Mouse (Mus musculus): ENCODE results near the gene Pigk. TPM values are rescaled to one million over a fixed set of nuclear protein-coding genes. Genes with fewer than 3 reads are reported as not detected.
"Not testable (repeated sequence)": the region's sequence is repeated elsewhere in the genome, so short reads cannot be mapped to it uniquely, and the experiment has no call there.

Pigk gene
- polyA plus RNA-seq, 1 experiment from 2014 or later = 55.8 TPM

DNA sequence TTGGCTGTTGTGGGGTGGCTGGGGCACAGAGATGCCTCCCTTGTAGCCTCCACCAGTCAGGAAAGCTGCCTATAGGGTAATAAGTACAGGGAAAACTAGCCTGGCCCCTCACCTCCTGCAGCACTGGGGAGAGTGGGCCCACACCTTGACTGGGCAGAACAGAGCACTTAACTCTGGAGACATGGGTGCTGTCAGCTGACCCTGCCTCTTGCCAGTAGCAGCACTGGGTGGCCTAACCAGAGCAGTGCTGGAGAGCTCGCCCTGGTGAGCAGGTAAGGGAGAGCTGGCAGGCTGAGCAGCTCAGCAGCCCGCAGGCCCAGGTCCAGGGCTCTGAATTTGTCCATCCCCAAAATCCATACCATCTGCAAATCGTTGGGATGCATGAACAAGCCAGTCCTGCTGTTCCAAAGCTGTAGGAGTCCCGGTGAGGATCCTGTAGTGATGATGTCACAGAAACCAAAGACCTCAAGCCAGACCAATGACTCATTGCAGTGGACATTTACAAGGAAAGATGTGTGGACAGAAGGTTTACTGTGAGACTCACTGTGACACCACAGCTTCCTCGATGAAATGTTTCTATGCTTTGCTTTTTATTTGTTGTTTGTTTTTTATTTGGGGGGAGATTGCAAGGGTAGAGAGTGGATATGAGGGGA lies 74.5 kb downstream of the Pigk start:
- not testable (repeated sequence) for ATAC-seq (ENCODE audit: low read depth); H3K4me2 ChIP-seq (ENCODE audit: low read depth, low read length); H3K36me3 ChIP-seq (ENCODE audit: control insufficient read depth, insufficient read depth, low read length); H3K4me1 ChIP-seq (ENCODE audit: control insufficient read depth, insufficient read depth, low read length); H3K9me3 ChIP-seq (ENCODE audit: control insufficient read depth, low read length); H3K27ac ChIP-seq (replicated peaks; ENCODE audit: low read depth, low read length); DNase-seq (ENCODE audit: low spot score); H3K9ac ChIP-seq (ENCODE audit: low read depth, low read length); H3K4me3 ChIP-seq (ENCODE audit: low read depth, low read length); H3K27me3 ChIP-seq (replicated peaks; ENCODE audit: control insufficient read depth, insufficient read depth, low read length)
- WGBS = 73% methylated on average over 5 of the region's 5 CpGs

DNA sequence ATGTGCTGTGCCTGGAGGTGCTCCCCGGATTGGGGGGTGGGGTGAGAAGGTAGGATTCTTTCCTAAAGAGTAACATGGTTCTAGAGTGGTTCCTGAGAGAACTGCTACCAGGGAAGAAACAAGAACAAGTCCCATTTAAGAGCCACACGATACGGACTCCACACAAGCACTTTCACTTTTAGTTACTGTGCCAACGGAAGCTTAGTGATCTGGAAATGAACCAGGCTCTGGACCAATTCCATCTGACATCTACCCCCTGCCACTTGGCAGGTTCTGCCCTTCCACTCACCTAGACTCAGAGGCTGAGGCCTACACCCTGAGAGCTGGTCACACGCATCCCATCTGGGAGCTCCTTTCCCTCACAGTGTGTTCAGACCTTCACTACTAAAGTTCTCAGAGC lies 78.7 kb downstream of the Pigk start:
- Histone ChIP-seq H3K4me1 (ENCODE audit: control insufficient read depth, insufficient read depth, low read length) (no peaks in the 10 kb centered on the region), H3K9me3 (ENCODE audit: control insufficient read depth, low read length) (no peaks in the 10 kb centered on the region), H3K36me3 (ENCODE audit: control insufficient read depth, insufficient read depth, low read length) (no peaks in the 10 kb centered on the region), H3K4me2 (ENCODE audit: low read depth, low read length) (no peak overlapping the region), H3K4me3 (ENCODE audit: low read depth, low read length) (no peak overlapping the region), H3K27me3 (replicated peaks; ENCODE audit: control insufficient read depth, insufficient read depth, low read length) (no peaks in the 10 kb centered on the region), H3K9ac (ENCODE audit: low read depth, low read length) (no peak overlapping the region), H3K27ac (replicated peaks; ENCODE audit: low read depth, low read length) (0 out of 2 replicates have a peak overlapping the region, but pooled peaks have one; percentile 13)
- ATAC-seq (ENCODE audit: low read depth) (no peak), DNase-seq (ENCODE audit: low spot score) (no peak)
- WGBS = 79% methylated on average over 5 of the region's 5 CpGs

DNA sequence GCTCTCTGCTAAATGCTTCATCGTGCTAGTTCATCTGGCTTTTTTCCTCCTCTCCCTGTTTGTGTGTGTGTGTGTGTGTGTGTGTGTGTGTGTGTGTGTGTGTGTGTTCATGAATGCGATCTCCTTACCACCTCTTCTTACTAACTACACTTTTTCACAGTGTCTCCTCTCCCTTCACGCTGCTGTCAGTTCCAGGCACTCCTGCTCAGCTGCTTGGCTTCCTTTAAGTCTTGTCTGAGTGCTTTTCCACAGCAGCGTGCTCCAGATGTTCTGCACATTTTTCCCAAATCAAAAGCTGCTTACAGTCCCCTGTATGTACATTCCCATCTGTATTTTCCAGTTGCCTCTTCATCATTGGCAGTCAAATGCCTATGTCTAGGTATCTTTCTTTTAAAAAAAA lies 79.1 kb downstream of the Pigk start:
- H3K36me3 ChIP-seq (ENCODE audit: control insufficient read depth, insufficient read depth, low read length) = no peaks in the 10 kb centered on the region
- no peak overlapping the region for H3K4me3 ChIP-seq (ENCODE audit: low read depth, low read length)
- H3K4me2 ChIP-seq (ENCODE audit: low read depth, low read length) = no peak overlapping the region
- 0 out of 2 replicates have a peak overlapping the region, but pooled peaks have one; percentile 13 for H3K27ac ChIP-seq (replicated peaks; ENCODE audit: low read depth, low read length)
- H3K9ac ChIP-seq (ENCODE audit: low read depth, low read length) = no peak overlapping the region
- no peak for ATAC-seq (ENCODE audit: low read depth)
- H3K4me1 ChIP-seq (ENCODE audit: control insufficient read depth, insufficient read depth, low read length) = no peaks in the 10 kb centered on the region
- no peaks in the 10 kb centered on the region for H3K9me3 ChIP-seq (ENCODE audit: control insufficient read depth, low read length)
- DNase-seq (ENCODE audit: low spot score) = peak; percentile 74
- no peaks in the 10 kb centered on the region for H3K27me3 ChIP-seq (replicated peaks; ENCODE audit: control insufficient read depth, insufficient read depth, low read length)
- 49% methylated on average over 4 of the region's 4 CpGs for WGBS

- H3K4me2 ChIP-seq (ENCODE audit: low read depth, low read length) = no peak overlapping the region
- no peak overlapping the region for H3K4me3 ChIP-seq (ENCODE audit: low read depth, low read length)
- no peaks in the 10 kb centered on the region for H3K4me1 ChIP-seq (ENCODE audit: control insufficient read depth, insufficient read depth, low read length)
- H3K9ac ChIP-seq (ENCODE audit: low read depth, low read length) = no peak overlapping the region
- no peak for ATAC-seq (ENCODE audit: low read depth)
- DNase-seq (ENCODE audit: low spot score) = no peak
- H3K27ac ChIP-seq (replicated peaks; ENCODE audit: low read depth, low read length) = no peak overlapping the region
- H3K36me3 ChIP-seq (ENCODE audit: control insufficient read depth, insufficient read depth, low read length) = no peaks in the 10 kb centered on the region
- H3K27me3 ChIP-seq (replicated peaks; ENCODE audit: control insufficient read depth, insufficient read depth, low read length) = no peaks in the 10 kb centered on the region
- H3K9me3 ChIP-seq (ENCODE audit: control insufficient read depth, low read length) = no peaks in the 10 kb centered on the region
- 89% methylated on average over 4 of the region's 4 CpGs for WGBS
Measured at GRCm38 (mm10) chr3:152796216-152796615, 82.3 kb downstream of the Pigk start.

GRCm38 (mm10) chr3:152797354-152797753 lies 83.5 kb downstream of the Pigk start:
- Histone ChIP-seq H3K36me3 (ENCODE audit: control insufficient read depth, insufficient read depth, low read length) (no peaks in the 10 kb centered on the region), H3K9ac (ENCODE audit: low read depth, low read length) (no peak overlapping the region), H3K27me3 (replicated peaks; ENCODE audit: control insufficient read depth, insufficient read depth, low read length) (no peaks in the 10 kb centered on the region), H3K4me3 (ENCODE audit: low read depth, low read length) (no peak overlapping the region), H3K4me2 (ENCODE audit: low read depth, low read length) (no peak overlapping the region), H3K4me1 (ENCODE audit: control insufficient read depth, insufficient read depth, low read length) (no peaks in the 10 kb centered on the region), H3K9me3 (ENCODE audit: control insufficient read depth, low read length) (no peaks in the 10 kb centered on the region), H3K27ac (replicated peaks; ENCODE audit: low read depth, low read length) (no peak overlapping the region)
- WGBS = 35% methylated on average over 2 of the region's 2 CpGs
- no peak for ATAC-seq (ENCODE audit: low read depth)
- DNase-seq (ENCODE audit: low spot score) = no peak

GRCm38 (mm10) chr3:152799738-152800431 lies 86.0 kb downstream of the Pigk start:
- no peaks in the 10 kb centered on the region for H3K27me3 ChIP-seq (replicated peaks; ENCODE audit: control insufficient read depth, insufficient read depth, low read length)
- WGBS = 79% methylated on average over 9 of the region's 9 CpGs
- DNase-seq (ENCODE audit: low spot score) = peak; percentile 59
- no peaks in the 10 kb centered on the region for H3K36me3 ChIP-seq (ENCODE audit: control insufficient read depth, insufficient read depth, low read length)
- no peaks in the 10 kb centered on the region for H3K4me1 ChIP-seq (ENCODE audit: control insufficient read depth, insufficient read depth, low read length)
- no peak for ATAC-seq (ENCODE audit: low read depth)
- H3K9ac ChIP-seq (ENCODE audit: low read depth, low read length) = no peak overlapping the region
- H3K4me2 ChIP-seq (ENCODE audit: low read depth, low read length) = no peak overlapping the region
- no peak overlapping the region for H3K4me3 ChIP-seq (ENCODE audit: low read depth, low read length)
- no peaks in the 10 kb centered on the region for H3K9me3 ChIP-seq (ENCODE audit: control insufficient read depth, low read length)
- H3K27ac ChIP-seq (replicated peaks; ENCODE audit: low read depth, low read length) = no peak overlapping the region

DNA sequence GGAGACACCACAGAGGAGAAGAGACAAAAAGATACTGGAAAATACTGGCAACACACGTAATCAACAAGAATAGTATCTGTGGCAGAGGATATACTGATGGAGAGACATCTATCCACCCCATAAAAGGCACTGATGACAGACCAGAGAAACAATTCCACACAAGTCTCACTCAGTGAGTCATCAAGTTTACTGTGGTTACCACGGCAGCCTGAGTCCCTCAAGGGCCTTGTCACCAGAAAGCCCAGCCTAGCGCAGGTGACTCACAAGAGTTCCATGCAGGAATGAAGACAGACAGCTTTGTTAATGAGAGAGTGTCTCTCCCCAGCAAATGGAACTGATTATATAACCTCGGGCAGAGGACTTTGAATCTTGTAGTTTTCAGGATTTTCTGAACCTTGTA lies 100.0 kb downstream of the Pigk start:
- 57% methylated on average over 4 of the region's 4 CpGs for WGBS
- no peaks in the 10 kb centered on the region for H3K9me3 ChIP-seq (ENCODE audit: control insufficient read depth, low read length)
- H3K4me3 ChIP-seq (ENCODE audit: low read depth, low read length) = no peak overlapping the region
- H3K4me2 ChIP-seq (ENCODE audit: low read depth, low read length) = no peak overlapping the region
- H3K4me1 ChIP-seq (ENCODE audit: control insufficient read depth, insufficient read depth, low read length) = no peaks in the 10 kb centered on the region
- no peaks in the 10 kb centered on the region for H3K36me3 ChIP-seq (ENCODE audit: control insufficient read depth, insufficient read depth, low read length)
- DNase-seq (ENCODE audit: low spot score) (peak; percentile 24), ATAC-seq (ENCODE audit: low read depth) (no peak)
- no peak overlapping the region for H3K27ac ChIP-seq (replicated peaks; ENCODE audit: low read depth, low read length)
- H3K27me3 ChIP-seq (replicated peaks; ENCODE audit: control insufficient read depth, insufficient read depth, low read length) = no peaks in the 10 kb centered on the region
- H3K9ac ChIP-seq (ENCODE audit: low read depth, low read length) = no peak overlapping the region

- DNase-seq (ENCODE audit: low spot score) (no peak), ATAC-seq (ENCODE audit: low read depth) (no peak)
- no peaks in the 10 kb centered on the region for H3K9me3 ChIP-seq (ENCODE audit: control insufficient read depth, low read length)
- no peak overlapping the region for H3K4me2 ChIP-seq (ENCODE audit: low read depth, low read length)
- 93% methylated on average over 5 of the region's 5 CpGs for WGBS
- H3K27ac ChIP-seq (replicated peaks; ENCODE audit: low read depth, low read length) = no peak overlapping the region
- H3K4me1 ChIP-seq (ENCODE audit: control insufficient read depth, insufficient read depth, low read length) = no peaks in the 10 kb centered on the region
- no peak overlapping the region for H3K9ac ChIP-seq (ENCODE audit: low read depth, low read length)
- H3K4me3 ChIP-seq (ENCODE audit: low read depth, low read length) = no peak overlapping the region
- no peaks in the 10 kb centered on the region for H3K27me3 ChIP-seq (replicated peaks; ENCODE audit: control insufficient read depth, insufficient read depth, low read length)
- no peaks in the 10 kb centered on the region for H3K36me3 ChIP-seq (ENCODE audit: control insufficient read depth, insufficient read depth, low read length)
Measured at GRCm38 (mm10) chr3:152815110-152815509, 101.2 kb downstream of the Pigk start.

DNA sequence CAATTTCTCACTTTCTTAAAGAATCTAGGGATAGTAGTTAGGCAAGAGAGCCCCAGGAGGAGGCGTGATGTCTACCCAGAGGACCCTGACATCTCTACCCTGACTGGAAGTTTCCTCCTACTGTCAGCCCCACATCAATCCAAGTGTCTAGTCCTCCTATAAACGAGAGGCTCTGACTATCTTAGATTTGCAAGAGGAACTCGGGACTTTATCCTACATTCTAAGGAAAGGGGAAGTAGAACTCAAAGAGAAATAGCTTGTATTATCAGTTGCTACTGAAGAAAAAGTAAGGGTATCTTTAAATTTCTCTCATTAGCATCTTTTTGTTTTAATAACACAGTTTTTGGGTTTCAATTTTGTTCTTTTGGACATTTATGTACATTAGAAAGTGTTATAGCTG lies 106.5 kb downstream of the Pigk start:
- ATAC-seq (ENCODE audit: low read depth) = no peak
- no peaks in the 10 kb centered on the region for H3K4me1 ChIP-seq (ENCODE audit: control insufficient read depth, insufficient read depth, low read length)
- no peaks in the 10 kb centered on the region for H3K36me3 ChIP-seq (ENCODE audit: control insufficient read depth, insufficient read depth, low read length)
- H3K27me3 ChIP-seq (replicated peaks; ENCODE audit: control insufficient read depth, insufficient read depth, low read length) = no peaks in the 10 kb centered on the region
- no peak overlapping the region for H3K4me2 ChIP-seq (ENCODE audit: low read depth, low read length)
- WGBS = 83% methylated on average over 3 of the region's 3 CpGs
- no peak overlapping the region for H3K27ac ChIP-seq (replicated peaks; ENCODE audit: low read depth, low read length)
- no peak for DNase-seq (ENCODE audit: low spot score)
- no peak overlapping the region for H3K4me3 ChIP-seq (ENCODE audit: low read depth, low read length)
- H3K9me3 ChIP-seq (ENCODE audit: control insufficient read depth, low read length) = no peaks in the 10 kb centered on the region
- H3K9ac ChIP-seq (ENCODE audit: low read depth, low read length) = no peak overlapping the region
